Mouse (Mus musculus) Patski (cell line): ENCODE data around the gene Rnf19b. TPM values are rescaled to one million over a fixed set of nuclear protein-coding genes. Genes with fewer than 3 reads are reported as not detected.

Experiments
- ATAC-seq: fragments of 100-300 bp; one replicate; pipeline ENCODE4 v1.8.0; 2021
- CTCF ChIA-PET: fragments of 350-600 bp; sonication (Branson Sonifier 250); formaldehyde crosslinking; loops from one replicate; lab custom pipeline; 2022; ENCODE audit warnings: inconsistent platforms; lab: Charles Lee
- POLR2A ChIA-PET: fragments of 350-600 bp; sonication (Branson Sonifier 250); formaldehyde crosslinking; loops from one replicate; lab custom pipeline; 2022; ENCODE audit warnings: antibody characterized with exemption, inconsistent platforms; lab: Charles Lee
- DNase-seq: peaks from one replicate; pipeline ENCODE4 v3.0.0-alpha.2; 2011; ENCODE audit warnings: low read depth, low spot score
- H3K27me3 ChIP-seq: fragments of 371-371 bp; one replicate; pipeline ENCODE4 v1.5.1; 2021
- CTCF ChIP-seq: fragments of 100-300 bp; IDR thresholded peaks from one replicate; pipeline ENCODE4 v1.5.1; 2021
- in situ Hi-C: fragments of 300-500 bp; cut with MboI; formaldehyde crosslinking; loops from 3 replicates; pipeline ENCODE4 v1.11.1; 2018; ENCODE audit warnings: low pct_unique_long_range_greater_than_20kb, mixed read lengths
- polyA plus RNA-seq: library from polyadenylated mRNA; unstranded; gene quantifications from one replicate; pipeline ENCODE4 v1.2.3, GENCODE M21; 2021

Gene Rnf19b
- polyA plus RNA-seq, 1 experiment from 2014 or later: 31.4 TPM

GRCm38 (mm10) chr4:129113083-129113988 is 55.3 kb downstream of the Rnf19b start:
- DNase-seq (no peak), ATAC-seq (no peak)
- ChIA-PET POLR2A (interaction anchor here (0.6 kb wide), 1 partner anchor 137 kb away, joined by 3 read pairs; no protein-coding TSS in a partner anchor), CTCF (no interaction called here)
- in situ Hi-C loops: loop anchor here (25.0 kb wide), 1 partner anchor 501 kb away; the partner anchor contains the start of genes Tlr12 and Zscan20
- no peaks in the 10 kb centered on the region for H3K27me3 ChIP-seq
- TF ChIP-seq CTCF: no peak

GRCm38 (mm10) chr4:129116703-129117102 is 58.6 kb downstream of the Rnf19b start:
- no peak for TF ChIP-seq CTCF
- peaks cover 9% of the 10 kb centered on the region for H3K27me3 ChIP-seq
- in situ Hi-C loops: loop anchor here (25.0 kb wide), 1 partner anchor 504 kb away; the partner anchor contains the start of genes Tlr12 and Zscan20
- ChIA-PET CTCF (no interaction called here), POLR2A (no interaction called here)
- DNase-seq (no peak), ATAC-seq (no peak)

- ChIA-PET POLR2A (no interaction called here), CTCF (no interaction called here)
- TF ChIP-seq CTCF: no peak
- DNase-seq: no peak
- H3K27me3 ChIP-seq: peaks cover 9% of the 10 kb centered on the region
- ATAC-seq: no peak
- in situ Hi-C loops: loop anchor here (25.0 kb wide), 1 partner anchor 506 kb away; the partner anchor contains the start of genes Tlr12 and Zscan20
Observed at GRCm38 (mm10) chr4:129117720-129118510, 59.8 kb downstream of the Rnf19b start.

GRCm38 (mm10) chr4:129119708-129120107 is 61.6 kb downstream of the Rnf19b start:
- in situ Hi-C loops: loop anchor here (25.0 kb wide), 1 partner anchor 507 kb away; the partner anchor contains the start of genes Tlr12 and Zscan20
- ChIA-PET POLR2A (no interaction called here), CTCF (no interaction called here)
- H3K27me3 ChIP-seq: peaks cover 13% of the 10 kb centered on the region
- DNase-seq (no peak), ATAC-seq (no peak)
- TF ChIP-seq CTCF: no peak

- ChIA-PET POLR2A (no interaction called here), CTCF (no interaction called here)
- peak; percentile 17 for ATAC-seq
- no peak for DNase-seq
- H3K27me3 ChIP-seq: peaks cover 23% of the 10 kb centered on the region
- no peak for TF ChIP-seq CTCF
- in situ Hi-C loops: loop anchor here (25.0 kb wide), 1 partner anchor 508 kb away; the partner anchor contains the start of genes Tlr12 and Zscan20
Observed at GRCm38 (mm10) chr4:129120520-129121445, 62.7 kb downstream of the Rnf19b start.

GRCm38 (mm10) chr4:129121569-129122086 is 63.6 kb downstream of the Rnf19b start, which contains the start of gene Hpca:
Gene Hpca (minus strand): TSS chr4:129122036.
- CTCF ChIA-PET: interaction anchor here (1.5 kb wide), 1 partner anchor 13 kb away, joined by 3 read pairs; no protein-coding TSS in a partner anchor
- peaks cover 24% of the 10 kb centered on the region for H3K27me3 ChIP-seq
- no peak for TF ChIP-seq CTCF
- in situ Hi-C loops: loop anchor here (25.0 kb wide), 1 partner anchor 509 kb away; the partner anchor contains the start of genes Tlr12 and Zscan20
- DNase-seq (no peak), ATAC-seq (no peak)
- POLR2A ChIA-PET: no interaction called here

- ChIA-PET CTCF (interaction anchor here (1.5 kb wide), 1 partner anchor 12 kb away, joined by 3 read pairs; no protein-coding TSS in a partner anchor), POLR2A (no interaction called here)
- in situ Hi-C loops: loop anchor here (25.0 kb wide), 1 partner anchor 510 kb away; the partner anchor contains the start of genes Tlr12 and Zscan20
- H3K27me3 ChIP-seq: peaks cover 24% of the 10 kb centered on the region
- no peak for DNase-seq
- no peak for ATAC-seq
- no peak for TF ChIP-seq CTCF
Observed at GRCm38 (mm10) chr4:129122107-129122506, 64.0 kb downstream of the Rnf19b start.

GRCm38 (mm10) chr4:129122719-129123118 is 64.6 kb downstream of the Rnf19b start:
- in situ Hi-C loops: loop anchor here (25.0 kb wide), 1 partner anchor 510 kb away; the partner anchor contains the start of genes Tlr12 and Zscan20
- no peak for TF ChIP-seq CTCF
- POLR2A ChIA-PET: no interaction called here

More at GRCm38 (mm10) chr4:129122719-129123118, 64.6 kb downstream of the Rnf19b start:
- peaks cover 24% of the 10 kb centered on the region for H3K27me3 ChIP-seq
- no peak for ATAC-seq
- DNase-seq: no peak
- CTCF ChIA-PET: interaction anchor here (1.5 kb wide), 1 partner anchor 12 kb away, joined by 3 read pairs; no protein-coding TSS in a partner anchor
